Comparison of ENCODE assay signal across 19 mouse cellular contexts in genomic region chr16:17742810-17743209, GRCm38 (mm10). TPM values are rescaled to one million over a fixed set of nuclear protein-coding genes. Genes with fewer than 3 reads are reported as not detected.
DNase-seq lines count a peak whose midpoint lies in the region; ATAC-seq and TF ChIP-seq lines count a peak whose summit lies in the region.
"Had no signal": no experiment of that assay in that cellular context is flagged by ENCODE, and none has a peak within 500 bp of the region (broad histone marks: within the 10 kb centered on the region; RNA-seq: fewer than 3 reads in every experiment).

No protein-coding gene starts in this region.

- WGBS in kidney, embryonic 14.5 days, result 73% methylated on average over 1 of the region's 1 CpGs
- 85% methylated on average over 1 of the region's 1 CpGs for WGBS in kidney, embryonic 15.5 days
- 68% methylated on average over 1 of the region's 1 CpGs for WGBS in lung, postnatal 0 days

- CTCF ChIA-PET in Patski (lab: Charles Lee), result interaction anchor here (0.9 to 2.0 kb wide), 3 partner anchors 15 to 22 kb away, joined by 3 to 12 read pairs (median 5); partner anchors contain the start of gene Klhl22

- no peak overlapping the region for H3K4me2 ChIP-seq in kidney, embryonic 14.5 days (replicated peaks; ENCODE audit: low read depth, low read length)
- no peak overlapping the region for H3K4me2 ChIP-seq in kidney, embryonic 15.5 days
- H3K4me2 ChIP-seq in lung, postnatal 0 days (replicated peaks; ENCODE audit: low read depth, low read length), result no peak overlapping the region
- H3K4me2 ChIP-seq: embryonic facial prominence, embryonic 12.5 days; limb, embryonic 12.5 days; liver, embryonic 15.5 days had no signal

- peak; percentile 46 for DNase-seq in kidney, adult 11 months
- no peak for DNase-seq in Patski (ENCODE audit: low read depth, low spot score)
- peak; percentile 87 for DNase-seq in lung, postnatal 0 days (ENCODE audit: low spot score)
- DNase-seq in thymus, postnatal 14 days, result no peak
- DNase-seq in adrenal gland, postnatal 4 days (ENCODE audit: low spot score in 2 of 2), result no peak
- DNase-seq in right cerebral cortex, postnatal 36 days (ENCODE audit: low spot score in 2 of 2), result no peak
- DNase-seq: cerebellum, adult 18-20 months; thymus, adult 18-20 months had no signal

- no peaks in the 10 kb centered on the region for H3K27me3 ChIP-seq in kidney, embryonic 14.5 days (ENCODE audit: control insufficient read depth, insufficient read depth, low read length)
- no peaks in the 10 kb centered on the region for H3K27me3 ChIP-seq in Patski
- no peaks in the 10 kb centered on the region for H3K27me3 ChIP-seq in kidney, embryonic 15.5 days
- no peaks in the 10 kb centered on the region for H3K27me3 ChIP-seq in lung, postnatal 0 days (replicated peaks; ENCODE audit: insufficient read depth, low read length)
- H3K27me3 ChIP-seq: embryonic facial prominence, embryonic 12.5 days; limb, embryonic 12.5 days; liver, embryonic 15.5 days had no signal

- H3K27ac ChIP-seq in kidney, embryonic 14.5 days (ENCODE audit: low read depth, low read length), result no peak overlapping the region
- 0 out of 2 replicates have a peak overlapping the region, but pooled peaks have one; percentile 5 for H3K27ac ChIP-seq in kidney, embryonic 15.5 days
- 0 out of 2 replicates have a peak overlapping the region, but pooled peaks have one; percentile 49 for H3K27ac ChIP-seq in lung, postnatal 0 days (ENCODE audit: low read length)
- H3K27ac ChIP-seq: embryonic facial prominence, embryonic 12.5 days; forebrain, embryonic 10.5 days; layer of hippocampus, adult 2 months; limb, embryonic 12.5 days; liver, embryonic 15.5 days had no signal

- H3K4me3 ChIP-seq in kidney, embryonic 14.5 days (ENCODE audit: low read length), result no peak overlapping the region
- no peak overlapping the region for H3K4me3 ChIP-seq in kidney, embryonic 15.5 days (replicated peaks)
- H3K4me3 ChIP-seq in lung, postnatal 0 days (ENCODE audit: low read depth, low read length), result no peak overlapping the region
- H3K4me3 ChIP-seq: embryonic facial prominence, embryonic 12.5 days; forebrain, embryonic 10.5 days; layer of hippocampus, adult 2 months; limb, embryonic 12.5 days; liver, embryonic 15.5 days; megakaryocyte, embryonic 14.5 days had no signal

- no peaks in the 10 kb centered on the region for H3K9me3 ChIP-seq in kidney, embryonic 14.5 days (ENCODE audit: control insufficient read depth, low read length)
- H3K9me3 ChIP-seq in kidney, embryonic 15.5 days (replicated peaks), result no peaks in the 10 kb centered on the region; the same call in 1 of the 2 replicates
- H3K9me3 ChIP-seq in lung, postnatal 0 days (ENCODE audit: low read length), result no peaks in the 10 kb centered on the region
- H3K9me3 ChIP-seq: embryonic facial prominence, embryonic 12.5 days; limb, embryonic 12.5 days; liver, embryonic 15.5 days had no signal

- no peaks in the 10 kb centered on the region for H3K4me1 ChIP-seq in kidney, embryonic 14.5 days (ENCODE audit: control insufficient read depth, insufficient read depth, low read length)
- 0 out of 2 replicates have a peak, but pooled peaks cover 3% of the 10 kb centered on the region for H3K4me1 ChIP-seq in kidney, embryonic 15.5 days
- H3K4me1 ChIP-seq in lung, postnatal 0 days (ENCODE audit: insufficient read depth, low read depth, low read length), result peaks cover 3% of the 10 kb centered on the region; the same call in 1 of the 2 replicates
- H3K4me1 ChIP-seq: embryonic facial prominence, embryonic 12.5 days; forebrain, embryonic 10.5 days; limb, embryonic 12.5 days; liver, embryonic 15.5 days had no signal

- TF ChIP-seq CTCF in Patski (IDR thresholded peaks at IDR 0.05), result peak; percentile 11
- TF ChIP-seq CTCF in lung, postnatal 0 days (IDR thresholded peaks at IDR 0.05), result no peak

- POLR2A ChIA-PET in Patski (lab: Charles Lee), result no interaction called here

- no peak for ATAC-seq in kidney, embryonic 14.5 days (ENCODE audit: low FRiP score, low TSS enrichment)
- ATAC-seq in Patski, result no peak
- no peak for ATAC-seq in kidney, embryonic 15.5 days (replicated peaks; ENCODE audit: low FRiP score)
- peak; percentile 87 for ATAC-seq in lung, postnatal 0 days
- ATAC-seq: activated CD4-positive, CD25-positive, alpha-beta regulatory T cell, adult 4 months; midbrain, embryonic 16.5 days had no signal

- no peak overlapping the region for H3K9ac ChIP-seq in kidney, embryonic 14.5 days (ENCODE audit: low read depth, low read length)
- H3K9ac ChIP-seq in kidney, embryonic 15.5 days, result no peak overlapping the region
- H3K9ac ChIP-seq in lung, postnatal 0 days (replicated peaks; ENCODE audit: low read depth), result no peak overlapping the region
- H3K9ac ChIP-seq: embryonic facial prominence, embryonic 12.5 days; limb, embryonic 12.5 days; liver, embryonic 15.5 days had no signal

- no peak for TF ChIP-seq EP300 in lung, postnatal 0 days (IDR thresholded peaks at IDR 0.05)

- H3K36me3 ChIP-seq in kidney, embryonic 14.5 days (ENCODE audit: control insufficient read depth, insufficient read depth, low read length), result no peaks in the 10 kb centered on the region
- H3K36me3 ChIP-seq in kidney, embryonic 15.5 days, result no peaks in the 10 kb centered on the region
- no peaks in the 10 kb centered on the region for H3K36me3 ChIP-seq in lung, postnatal 0 days (ENCODE audit: insufficient read depth, low read length)
- H3K36me3 ChIP-seq: embryonic facial prominence, embryonic 12.5 days; forebrain, embryonic 10.5 days; limb, embryonic 12.5 days; liver, embryonic 15.5 days had no signal

- in situ Hi-C loops in Patski (cut with MboI; ENCODE audit: low pct_unique_long_range_greater_than_20kb), result no loop called here

RNA-seq across cellular contexts. Expression of gene Med15, which starts 10.1 kb away (rescaled TPM):
- 32.4 and 39.7 TPM in 2 replicates for polyA plus RNA-seq in kidney, embryonic 14.5 days (2014; fragmentation: Nextera tagmentation; extraction: Ambion mirVana)
- 69.1 TPM for polyA plus RNA-seq in Patski (2021)
- 44.4 and 47.9 TPM in 2 replicates for polyA plus RNA-seq in kidney, embryonic 15.5 days (2015; fragmentation: Nextera tagmentation; extraction: Ambion mirVana)
- polyA plus RNA-seq in lung, postnatal 0 days (2015; fragmentation: Nextera tagmentation; extraction: Ambion mirVana), result 23.0 and 24.0 TPM in 2 replicates
- total RNA-seq in adrenal gland, postnatal 4 days (2021), result 10 to 100 TPM; 68.8 to 70.3 TPM

RNA-seq across cellular contexts. Expression of gene Klhl22, which starts 16.6 kb away (rescaled TPM):
- polyA plus RNA-seq in kidney, embryonic 14.5 days (2014; fragmentation: Nextera tagmentation; extraction: Ambion mirVana), result 42.6 and 70.3 TPM in 2 replicates
- 128 TPM for polyA plus RNA-seq in Patski (2021)
- 65.1 and 71.4 TPM in 2 replicates for polyA plus RNA-seq in kidney, embryonic 15.5 days (2015; fragmentation: Nextera tagmentation; extraction: Ambion mirVana)
- polyA plus RNA-seq in lung, postnatal 0 days (2015; fragmentation: Nextera tagmentation; extraction: Ambion mirVana), result 25.4 and 29.8 TPM in 2 replicates
- total RNA-seq in adrenal gland, postnatal 4 days (2021), result 10 to 100 TPM; 52.3 TPM

RNA-seq across cellular contexts. Expression of gene Scarf2, which starts 54.3 kb away (rescaled TPM):
- 17.2 and 19.6 TPM in 2 replicates for polyA plus RNA-seq in kidney, embryonic 14.5 days (2014; fragmentation: Nextera tagmentation; extraction: Ambion mirVana)
- polyA plus RNA-seq in Patski (2021), result 60.3 TPM
- polyA plus RNA-seq in kidney, embryonic 15.5 days (2015; fragmentation: Nextera tagmentation; extraction: Ambion mirVana), result 10.8 and 12.3 TPM in 2 replicates
- 18.5 and 20.4 TPM in 2 replicates for polyA plus RNA-seq in lung, postnatal 0 days (2015; fragmentation: Nextera tagmentation; extraction: Ambion mirVana)
- total RNA-seq in adrenal gland, postnatal 4 days (2021), result 10 to 100 TPM; 29.3 to 33.9 TPM
- total RNA-seq: common myeloid progenitor, adult 5-6 weeks had no signal
- polyA plus RNA-seq: activated CD4-positive, CD25-positive, alpha-beta regulatory T cell, adult 4 months had no signal

Comparison
In these comparisons a context has a peak if more than half of its experiments do, and no peak if none do; other contexts are left out.
1. DNase-seq: peak in kidney, adult 11 months (single experiment) and lung, postnatal 0 days (single experiment); none in Patski (single experiment), thymus, postnatal 14 days (single experiment), adrenal gland, postnatal 4 days (0 of 2) and right cerebral cortex, postnatal 36 days (0 of 2).